Mouse (Mus musculus) myocyte (in vitro differentiated cells): ENCODE results near the gene Il18rap. TPM values are rescaled to one million over a fixed set of nuclear protein-coding genes. Genes with fewer than 3 reads are reported as not detected.
A peak's percentile ranks its signal among the peaks of the same experiment; 100 is the strongest.
"Not testable (repeated sequence)": the region's sequence is repeated elsewhere in the genome, so short reads cannot be mapped to it uniquely, and the experiment has no call there.

Experiments used
- H3K27me3 ChIP-seq: one replicate; pipeline ENCODE4 v1.6.1; 2011; ENCODE audit not compliant: control insufficient read depth, insufficient read depth, insufficient read length
- H3K36me3 ChIP-seq: one replicate; pipeline ENCODE4 v1.6.1; 2011; ENCODE audit not compliant: control insufficient read depth, insufficient read depth
- H3K4me2 ChIP-seq: one replicate; pipeline ENCODE4 v1.6.1; 2011; ENCODE audit warnings: low read depth, control low read depth
- H3K4me3 ChIP-seq: one replicate; pipeline ENCODE4 v1.5.1; 2011; ENCODE audit warnings: mild to moderate bottlenecking, control low read depth, moderate library complexity
- H3K79me2 ChIP-seq: one replicate; pipeline ENCODE4 v1.6.1; 2011; ENCODE audit not compliant: control insufficient read depth, insufficient read depth
- H3ac ChIP-seq: one replicate; pipeline ENCODE4 v1.6.1; 2011; ENCODE audit not compliant: control insufficient read depth, insufficient read length
- CEBPB ChIP-seq: IDR thresholded peaks from 2 replicates; pipeline ENCODE4 v1.6.1; 2011; ENCODE audit warnings: mild to moderate bottlenecking, moderate library complexity; ENCODE audit not compliant: poor library complexity, insufficient read depth, severe bottlenecking
- E2F4 ChIP-seq: IDR thresholded peaks from one replicate; pipeline ENCODE4 v1.6.1; 2011; ENCODE audit warnings: mild to moderate bottlenecking, control low read depth, moderate library complexity; ENCODE audit not compliant: insufficient read depth
- MAX ChIP-seq: IDR thresholded peaks from one replicate; pipeline ENCODE4 v1.6.1; 2011; ENCODE audit warnings: low read depth, mild to moderate bottlenecking, control low read depth
- MYOD1 ChIP-seq, 3 experiments: IDR thresholded peaks; one replicate each; pipeline ENCODE4 v1.6.1; 2011; ENCODE audit warnings: control low read depth in 2 of 3, low read depth in 2 of 3, mild to moderate bottlenecking in 2 of 3, moderate library complexity in 1 of 3; ENCODE audit not compliant: insufficient read length in 2 of 3, control insufficient read depth in 1 of 3
- MYOG ChIP-seq, 3 experiments: IDR thresholded peaks; one replicate each; pipeline ENCODE4 v1.6.1; 2011; ENCODE audit warnings: control low read depth in 2 of 3, low read depth in 2 of 3, mild to moderate bottlenecking in 2 of 3; ENCODE audit not compliant: insufficient read length in 2 of 3, control insufficient read depth in 1 of 3, insufficient read depth in 1 of 3
- POLR2A ChIP-seq: IDR thresholded peaks from one replicate; pipeline ENCODE4 v1.6.1; 2011; ENCODE audit warnings: low read depth, mild to moderate bottlenecking, control low read depth, moderate library complexity; ENCODE audit not compliant: insufficient read length
- POLR2AphosphoS2 ChIP-seq: IDR thresholded peaks from one replicate; pipeline ENCODE4 v1.6.1; 2011; ENCODE audit warnings: low read depth, control low read depth; ENCODE audit not compliant: insufficient read length
- REST ChIP-seq: IDR thresholded peaks from one replicate; pipeline ENCODE4 v1.6.1; 2011; ENCODE audit warnings: mild to moderate bottlenecking, control low read depth, moderate library complexity; ENCODE audit not compliant: insufficient read depth, insufficient read length
- SRF ChIP-seq: IDR thresholded peaks from one replicate; pipeline ENCODE4 v1.6.1; 2011; ENCODE audit warnings: low read depth; ENCODE audit not compliant: control insufficient read depth, insufficient read length
- TCF12 ChIP-seq: IDR thresholded peaks from one replicate; pipeline ENCODE4 v1.6.1; 2011; ENCODE audit warnings: mild to moderate bottlenecking, control low read depth; ENCODE audit not compliant: poor library complexity, insufficient read depth, severe bottlenecking
- TCF3 ChIP-seq: IDR thresholded peaks from one replicate; pipeline ENCODE4 v1.6.1; 2011; ENCODE audit warnings: low read depth, control low read depth; ENCODE audit not compliant: insufficient read length
- USF1 ChIP-seq: IDR thresholded peaks from one replicate; pipeline ENCODE4 v1.6.1; 2011; ENCODE audit warnings: low read depth, mild to moderate bottlenecking, control low read depth, moderate library complexity
- polyA plus RNA-seq: library from polyadenylated mRNA; unstranded; fragments of >200 nt; fragmentation: generic; extraction: Trizol; gene quantifications from one replicate; pipeline ENCODE4 v1.2.1, GENCODE M21; 2012; ENCODE audit warnings: missing spikeins

The Il18rap gene
- polyA plus RNA-seq, 1 experiment: 0.92 TPM

DNA sequence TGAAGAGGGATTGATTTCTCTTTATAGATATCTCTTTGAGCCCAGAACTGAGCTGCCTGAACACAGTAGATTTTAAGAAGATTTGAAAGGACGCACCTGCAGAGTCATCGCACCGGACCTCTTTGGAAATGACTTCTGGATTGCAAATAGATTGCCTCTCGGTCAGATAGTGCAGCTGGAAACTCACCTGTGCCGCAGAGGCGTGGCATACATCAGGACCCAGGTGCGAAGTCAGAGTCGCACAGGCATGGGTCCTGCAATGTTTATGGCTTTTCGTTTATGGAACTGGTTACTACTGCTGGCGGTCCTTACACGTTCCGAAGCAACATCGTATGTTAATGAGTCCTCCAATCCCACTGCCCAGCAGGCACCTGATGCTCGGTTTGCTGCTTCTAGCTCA lies 65.1 kb downstream of the Il18rap start:
- Histone ChIP-seq H3K36me3 (no peaks in the 10 kb centered on the region), H3ac (no peak overlapping the region), H3K27me3 (no peaks in the 10 kb centered on the region), H3K79me2 (no peaks in the 10 kb centered on the region), H3K4me3 (no peak overlapping the region), H3K4me2 (no peak overlapping the region)
- no peak for TF ChIP-seq MYOD1 (IDR thresholded peaks at IDR 0.05; ENCODE audit: control insufficient read depth in 1 of 3, insufficient read length in 2 of 3, low read depth in 2 of 3)
- no peak for TF ChIP-seq SRF
- TF ChIP-seq CEBPB: no peak

GRCm38 (mm10) chr1:40586776-40587175 lies 71.6 kb downstream of the Il18rap start:
- Histone ChIP-seq H3K36me3 (no peaks in the 10 kb centered on the region), H3ac (no peak overlapping the region), H3K4me3 (no peak overlapping the region), H3K79me2 (no peaks in the 10 kb centered on the region), H3K4me2 (peak overlapping the region; percentile 74), H3K27me3 (no peaks in the 10 kb centered on the region)
- TF ChIP-seq MYOG (IDR thresholded peaks at IDR 0.05; ENCODE audit: control insufficient read depth in 1 of 3, insufficient read depth in 1 of 3, insufficient read length in 2 of 3, low read depth in 2 of 3): peak in 1 of 3 experiments; percentile 9
- no peak for TF ChIP-seq MYOD1 (IDR thresholded peaks at IDR 0.05; ENCODE audit: control insufficient read depth in 1 of 3, insufficient read length in 2 of 3, low read depth in 2 of 3)
- no peak for TF ChIP-seq POLR2AphosphoS2
- TF ChIP-seq TCF12: peak; percentile 18
- TF ChIP-seq E2F4: no peak
- 0 out of 2 replicates have a peak, but pooled peaks have one; percentile 21 for TF ChIP-seq CEBPB
- TF ChIP-seq MAX: no peak
- TF ChIP-seq POLR2A: no peak
- TF ChIP-seq REST: no peak
- peak; percentile 15 for TF ChIP-seq USF1
- TF ChIP-seq TCF3: no peak
- TF ChIP-seq SRF: no peak

DNA sequence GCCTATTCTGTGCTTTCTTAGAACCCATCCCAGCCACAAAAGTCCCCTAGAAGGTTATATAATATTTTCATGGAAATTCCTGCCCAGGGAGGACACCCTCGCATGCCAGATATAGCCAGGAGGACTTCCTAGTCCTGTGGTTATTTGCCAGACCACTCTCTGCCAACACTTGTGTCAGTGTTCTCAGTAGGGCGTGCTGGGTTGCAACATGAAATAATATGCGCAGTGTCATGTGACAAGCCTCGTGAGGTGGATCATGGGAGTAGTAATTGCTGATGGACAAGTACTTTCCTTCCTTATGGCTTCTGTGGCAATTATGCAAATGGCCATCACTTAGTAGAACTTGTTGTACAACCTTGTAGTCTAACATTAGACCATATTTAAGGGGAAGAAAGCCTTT lies 75.8 kb downstream of the Il18rap start:
- Histone ChIP-seq H3K36me3 (no peaks in the 10 kb centered on the region), H3K27me3 (no peaks in the 10 kb centered on the region), H3K79me2 (no peaks in the 10 kb centered on the region), H3ac (no peak overlapping the region), H3K4me3 (no peak overlapping the region), H3K4me2 (no peak overlapping the region)
- no peak for TF ChIP-seq CEBPB
- TF ChIP-seq POLR2A: no peak
- no peak for TF ChIP-seq TCF3
- no peak for TF ChIP-seq POLR2AphosphoS2
- TF ChIP-seq MAX: no peak
- TF ChIP-seq REST: no peak
- TF ChIP-seq MYOG (IDR thresholded peaks at IDR 0.05; ENCODE audit: control insufficient read depth in 1 of 3, insufficient read depth in 1 of 3, insufficient read length in 2 of 3, low read depth in 2 of 3): no peak
- no peak for TF ChIP-seq E2F4
- no peak for TF ChIP-seq TCF12
- no peak for TF ChIP-seq SRF
- TF ChIP-seq USF1: no peak
- no peak for TF ChIP-seq MYOD1 (IDR thresholded peaks at IDR 0.05; ENCODE audit: control insufficient read depth in 1 of 3, insufficient read length in 2 of 3, low read depth in 2 of 3)

DNA sequence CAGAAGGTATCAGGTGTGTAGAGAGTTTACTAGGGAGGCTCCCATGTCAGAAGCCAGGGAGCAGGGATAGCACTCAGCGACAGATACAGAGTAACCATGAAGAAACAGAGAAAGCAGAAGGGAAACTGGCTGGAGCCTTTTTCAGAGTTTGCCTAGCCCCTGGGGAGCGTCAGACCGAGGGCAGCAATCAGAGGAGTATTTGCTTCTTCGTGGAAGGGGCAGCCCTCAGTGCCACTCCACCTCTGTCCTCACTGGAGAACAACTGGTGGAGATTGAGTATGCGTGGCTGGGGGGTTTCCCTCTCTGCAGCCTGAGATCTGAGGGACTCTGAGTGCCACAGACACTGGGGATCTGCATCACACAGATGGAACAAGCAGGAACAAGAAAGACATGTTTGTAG lies 82.7 kb downstream of the Il18rap start:
- no peaks in the 10 kb centered on the region for H3K27me3 ChIP-seq
- H3K36me3 ChIP-seq: no peaks in the 10 kb centered on the region
- H3K4me3 ChIP-seq: no peak overlapping the region
- H3ac ChIP-seq: no peak overlapping the region
- H3K79me2 ChIP-seq: no peaks in the 10 kb centered on the region
- TF ChIP-seq MYOG (IDR thresholded peaks at IDR 0.05; ENCODE audit: control insufficient read depth in 1 of 3, insufficient read depth in 1 of 3, insufficient read length in 2 of 3, low read depth in 2 of 3): no peak
- TF ChIP-seq SRF: no peak
- TF ChIP-seq E2F4: no peak
- no peak for TF ChIP-seq REST
- no peak for TF ChIP-seq MAX
- no peak for TF ChIP-seq CEBPB
- TF ChIP-seq POLR2A: no peak
- no peak for TF ChIP-seq POLR2AphosphoS2
- no peak for TF ChIP-seq TCF12
- no peak for TF ChIP-seq USF1
- no peak for TF ChIP-seq TCF3
- no peak for TF ChIP-seq MYOD1 (IDR thresholded peaks at IDR 0.05; ENCODE audit: control insufficient read depth in 1 of 3, insufficient read length in 2 of 3, low read depth in 2 of 3)
- no peak overlapping the region for H3K4me2 ChIP-seq

DNA sequence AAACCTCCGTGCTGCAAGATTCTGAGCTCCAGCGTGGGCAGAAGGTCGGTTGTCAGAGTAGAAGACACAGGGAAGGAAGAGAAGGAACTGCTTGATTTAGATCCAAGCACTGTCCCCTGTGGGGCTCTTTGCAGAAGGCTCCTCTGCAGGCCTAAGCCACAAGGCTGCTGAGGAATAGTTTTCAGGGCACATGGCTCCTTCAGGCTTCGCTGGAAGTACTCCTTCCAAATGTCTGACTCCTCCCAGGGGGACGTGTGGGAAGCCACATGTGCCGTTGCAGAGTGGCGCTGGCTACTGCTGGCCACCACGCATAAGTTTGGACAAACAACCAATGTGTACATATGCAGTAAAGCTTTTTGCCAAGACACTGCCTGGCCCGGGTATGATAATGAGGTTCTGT lies 84.5 kb downstream of the Il18rap start:
- H3K27me3 ChIP-seq, H3K4me2 ChIP-seq, H3K79me2 ChIP-seq, H3K4me3 ChIP-seq, H3K36me3 ChIP-seq, H3ac ChIP-seq: not testable (repeated sequence)
